Mouse (Mus musculus): ENCODE data around the gene Klrb1c.
"Not testable (repeated sequence)": the region's sequence is repeated elsewhere in the genome, so short reads cannot be mapped to it uniquely, and the experiment has no call there.

Klrb1c gene

GRCm38 (mm10) chr6:128797185-128797905 is 8.3 kb upstream of the Klrb1c start:
- DNase-seq, result no peak

GRCm38 (mm10) chr6:128796321-128796955 is 7.4 kb upstream of the Klrb1c start:
- no peak for DNase-seq

GRCm38 (mm10) chr6:128793734-128794133 is 4.7 kb upstream of the Klrb1c start:
- DNase-seq, result no peak

GRCm38 (mm10) chr6:128790491-128790994 is 1.5 kb upstream of the Klrb1c start:
- DNase-seq, result not testable (repeated sequence)

GRCm38 (mm10) chr6:128788517-128788916 is 498 bp downstream of the Klrb1c start:
- no peak for DNase-seq

- not testable (repeated sequence) for DNase-seq
Measured at GRCm38 (mm10) chr6:128786396-128786795, 2.6 kb downstream of the Klrb1c start.

GRCm38 (mm10) chr6:128769481-128770253 is 19.3 kb downstream of the Klrb1c start:
- DNase-seq, result no peak

- DNase-seq, result no peak
Measured at GRCm38 (mm10) chr6:128768047-128768446, 21.0 kb downstream of the Klrb1c start.

- peak; percentile 42 for DNase-seq
Measured at GRCm38 (mm10) chr6:128766486-128767254, 22.3 kb downstream of the Klrb1c start.

- no peak for DNase-seq
Measured at GRCm38 (mm10) chr6:128765211-128765610, 23.8 kb downstream of the Klrb1c start.

GRCm38 (mm10) chr6:128764598-128764997 is 24.4 kb downstream of the Klrb1c start:
- no peak for DNase-seq

- DNase-seq, result peak; percentile 90
Measured at GRCm38 (mm10) chr6:128763736-128764523, 25.1 kb downstream of the Klrb1c start.

GRCm38 (mm10) chr6:128762892-128763670 is 25.9 kb downstream of the Klrb1c start:
- DNase-seq, result not testable (repeated sequence)

GRCm38 (mm10) chr6:128761144-128761540 is 27.9 kb downstream of the Klrb1c start:
- DNase-seq, result no peak

GRCm38 (mm10) chr6:128760416-128761143 is 28.4 kb downstream of the Klrb1c start:
- DNase-seq, result peak; percentile 90

- DNase-seq, result peak; percentile 96
Measured at GRCm38 (mm10) chr6:128760016-128760415, 29.0 kb downstream of the Klrb1c start.

GRCm38 (mm10) chr6:128759221-128759950 is 29.6 kb downstream of the Klrb1c start:
- no peak for DNase-seq

GRCm38 (mm10) chr6:128755402-128755763 is 33.6 kb downstream of the Klrb1c start:
- not testable (repeated sequence) for DNase-seq

GRCm38 (mm10) chr6:128754748-128755401 is 34.1 kb downstream of the Klrb1c start:
- not testable (repeated sequence) for DNase-seq

Measured in lung, postnatal 14 days (tissue).